Mouse (Mus musculus): ENCODE measurements around the gene Jpt2.

DNA sequence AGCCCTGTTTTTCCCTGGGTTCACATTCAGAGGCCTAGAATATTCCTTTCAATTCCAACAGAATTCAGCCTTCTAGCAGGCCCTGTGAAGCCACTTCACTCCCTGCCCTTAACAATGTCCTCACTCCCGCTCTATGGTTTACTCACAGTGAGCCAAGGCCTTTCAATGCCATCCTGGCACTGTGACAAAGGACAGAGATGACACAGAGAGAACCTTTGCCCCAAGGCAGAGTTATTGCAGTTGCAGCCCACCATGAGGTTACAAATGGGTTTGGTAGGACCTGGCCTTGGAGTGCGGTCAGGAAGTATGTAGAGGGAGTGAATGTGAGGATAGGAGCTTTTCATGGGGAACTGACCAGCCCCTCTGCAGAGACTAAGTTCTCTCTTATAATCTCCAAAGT is 52.9 kb downstream of the Jpt2 start:
- TF ChIP-seq TAL1 (IDR thresholded peaks at IDR 0.05; ENCODE audit: low read length) (no peak), GATA1 (IDR thresholded peaks at IDR 0.05; ENCODE audit: low read length) (no peak)

Data from erythroblast, embryonic 14.5 days (primary cell).